Mouse (Mus musculus): ENCODE measurements at regions not wholly inside any gene's neighbourhood (a gene's known extent, or its start where the extent isn't known, plus 50 kb on each side); places are given as distances from the start of the nearest gene placed in this dataset.

GRCm38 (mm10) chr4:52666768-52667480 lies 70.8 kb downstream of the Toporsl start:
- DNase-seq = no peak

- no peak for DNase-seq
Observed at GRCm38 (mm10) chr4:52709563-52709962, 104.8 kb upstream of the Olfr275 start.

GRCm38 (mm10) chr4:52726203-52726602 lies 88.2 kb upstream of the Olfr275 start:
- no peak for DNase-seq

GRCm38 (mm10) chr4:52726625-52727297 lies 87.6 kb upstream of the Olfr275 start:
- peak; percentile 51 for DNase-seq

- no peak for DNase-seq
Observed at GRCm38 (mm10) chr4:52733141-52733540, 81.3 kb upstream of the Olfr275 start.

- DNase-seq = no peak
Observed at GRCm38 (mm10) chr4:52739543-52740474, 74.6 kb upstream of the Olfr275 start.

- DNase-seq = no peak
Observed at GRCm38 (mm10) chr4:52752838-52753509, 61.4 kb upstream of the Olfr275 start.
